8 mouse cellular contexts compared by ENCODE assay signal in the genomic region with DNA sequence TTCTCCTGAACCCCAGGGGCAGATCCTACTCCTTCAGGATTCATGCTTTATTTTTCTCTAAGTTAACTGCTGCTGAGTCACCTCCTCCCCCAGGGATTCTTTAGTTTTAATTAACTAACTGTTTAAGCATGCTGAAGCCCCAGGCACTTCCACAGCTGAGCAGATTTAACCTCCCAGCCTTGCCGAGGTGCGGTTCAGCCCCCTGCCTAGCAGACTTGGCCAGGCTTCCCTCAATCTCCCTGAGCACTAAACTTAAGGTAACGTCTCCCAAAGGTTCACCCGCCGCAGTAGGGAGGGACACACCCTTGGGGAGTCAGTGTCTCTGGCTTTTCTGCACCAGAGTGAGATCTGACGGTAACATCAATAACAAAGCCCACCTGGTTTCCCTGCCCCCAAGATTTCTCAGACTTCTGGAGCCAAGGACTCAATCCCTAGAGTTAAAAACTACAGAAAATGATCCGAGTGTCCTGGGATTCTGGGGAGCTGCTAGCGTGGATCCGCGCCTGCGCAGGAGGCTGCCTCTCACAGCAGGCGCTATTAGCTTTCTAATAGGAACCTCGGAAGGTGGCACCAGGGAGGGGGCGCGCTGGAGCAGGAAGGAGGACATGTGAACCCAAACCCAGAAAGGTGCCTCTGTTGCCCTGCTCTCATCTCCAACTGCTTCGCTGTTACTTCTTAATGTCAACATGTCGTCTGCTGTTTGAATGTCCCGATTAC.
A peak's percentile ranks its signal among the peaks of the same experiment; 100 is the strongest.
DNase-seq lines count a peak whose midpoint lies in the region; ATAC-seq lines count a peak whose summit lies in the region.

No protein-coding gene starts in this region.

- peak; percentile 25 for DNase-seq in kidney, adult 18-20 months
- no peak for DNase-seq in kidney, adult 11 months
- DNase-seq in embryonic facial prominence, embryonic 10.5 days (ENCODE audit: low spot score): peak; percentile 72
- peak; percentile 48 to 49 for DNase-seq in right cerebral cortex, postnatal 10 days (ENCODE audit: low spot score in 2 of 2)

- peaks cover 55% of the 10 kb centered on the region for H3K27me3 ChIP-seq in embryonic facial prominence, embryonic 10.5 days (replicated peaks; ENCODE audit: low read depth, poor library complexity, severe bottlenecking)
- peaks cover 73% of the 10 kb centered on the region for H3K27me3 ChIP-seq in heart, embryonic 11.5 days (ENCODE audit: control insufficient read depth, insufficient read depth, low read length)
- peaks cover 31% of the 10 kb centered on the region for H3K27me3 ChIP-seq in kidney, embryonic 15.5 days
- peaks cover under 1% of the 10 kb centered on the region; the same call in 1 of the 2 replicates for H3K27me3 ChIP-seq in lung, embryonic 15.5 days

- no peak for ATAC-seq in heart, embryonic 11.5 days (replicated peaks; ENCODE audit: insufficient number of reproducible peaks, low FRiP score, low TSS enrichment)
- peak; percentile 63 for ATAC-seq in kidney, embryonic 15.5 days (replicated peaks; ENCODE audit: low FRiP score)
- 0 out of 2 replicates have a peak, but pooled peaks have one; percentile 55 for ATAC-seq in lung, embryonic 15.5 days (ENCODE audit: borderline replicate concordance, extremely low read depth, low FRiP score, low TSS enrichment)
- ATAC-seq in activated CD4-positive, CD25-positive, alpha-beta regulatory T cell, adult 4 months: no peak

- peak overlapping the region; percentile 52 for H3K4me3 ChIP-seq in embryonic facial prominence, embryonic 10.5 days
- H3K4me3 ChIP-seq in heart, embryonic 11.5 days (ENCODE audit: low read depth, low read length): peak overlapping the region; percentile 29
- H3K4me3 ChIP-seq in kidney, embryonic 15.5 days (replicated peaks): peak overlapping the region; percentile 39
- peak overlapping the region; percentile 29 for H3K4me3 ChIP-seq in lung, embryonic 15.5 days

- under 1% methylated on average over 18 of the region's 18 CpGs for WGBS in embryonic facial prominence, embryonic 10.5 days
- under 1% methylated on average over 18 of the region's 18 CpGs for WGBS in heart, embryonic 11.5 days (ENCODE audit: insufficient replicate concordance)
- WGBS in kidney, embryonic 15.5 days: 1% methylated on average over 18 of the region's 18 CpGs
- 1% methylated on average over 18 of the region's 18 CpGs for WGBS in lung, embryonic 15.5 days

- no peaks in the 10 kb centered on the region for H3K9me3 ChIP-seq in embryonic facial prominence, embryonic 10.5 days
- no peaks in the 10 kb centered on the region for H3K9me3 ChIP-seq in heart, embryonic 11.5 days (replicated peaks; ENCODE audit: control insufficient read depth, low read length)
- H3K9me3 ChIP-seq in kidney, embryonic 15.5 days (replicated peaks): no peaks in the 10 kb centered on the region
- H3K9me3 ChIP-seq in lung, embryonic 15.5 days: no peaks in the 10 kb centered on the region

- H3K4me1 ChIP-seq in embryonic facial prominence, embryonic 10.5 days: peaks cover 34% of the 10 kb centered on the region
- no peaks in the 10 kb centered on the region for H3K4me1 ChIP-seq in heart, embryonic 11.5 days (ENCODE audit: control insufficient read depth, insufficient read depth, low read length)
- peaks cover 24% of the 10 kb centered on the region for H3K4me1 ChIP-seq in kidney, embryonic 15.5 days
- peaks cover 10% of the 10 kb centered on the region; the same call in 1 of the 2 replicates for H3K4me1 ChIP-seq in lung, embryonic 15.5 days

- no peak overlapping the region; the same call in 1 of the 2 replicates for H3K27ac ChIP-seq in embryonic facial prominence, embryonic 10.5 days (replicated peaks)
- no peak overlapping the region for H3K27ac ChIP-seq in heart, embryonic 11.5 days (ENCODE audit: low read depth, low read length)
- H3K27ac ChIP-seq in kidney, embryonic 15.5 days: no peak overlapping the region
- no peak overlapping the region for H3K27ac ChIP-seq in lung, embryonic 15.5 days

- H3K4me2 ChIP-seq in heart, embryonic 11.5 days: peak overlapping the region; percentile 61
- H3K4me2 ChIP-seq in kidney, embryonic 15.5 days: peak overlapping the region; percentile 70
- H3K4me2 ChIP-seq in lung, embryonic 15.5 days: peak overlapping the region; percentile 59

- no peak overlapping the region for H3K9ac ChIP-seq in heart, embryonic 11.5 days (ENCODE audit: low read depth, low read length)
- peak overlapping the region; percentile 17; the same call in 1 of the 2 replicates for H3K9ac ChIP-seq in kidney, embryonic 15.5 days
- peak overlapping the region; percentile 27; the same call in 1 of the 2 replicates for H3K9ac ChIP-seq in lung, embryonic 15.5 days

- no peaks in the 10 kb centered on the region for H3K36me3 ChIP-seq in embryonic facial prominence, embryonic 10.5 days (replicated peaks)
- no peaks in the 10 kb centered on the region for H3K36me3 ChIP-seq in heart, embryonic 11.5 days (ENCODE audit: control insufficient read depth, insufficient read depth, low read length)
- no peaks in the 10 kb centered on the region for H3K36me3 ChIP-seq in kidney, embryonic 15.5 days
- H3K36me3 ChIP-seq in lung, embryonic 15.5 days: no peaks in the 10 kb centered on the region

Comparison
In these comparisons a context has a peak if more than half of its experiments do, and no peak if none do; other contexts are left out.
1. ATAC-seq: peak in kidney, embryonic 15.5 days (single experiment) and lung, embryonic 15.5 days (single experiment); none in heart, embryonic 11.5 days (single experiment) and activated CD4-positive, CD25-positive, alpha-beta regulatory T cell, adult 4 months (single experiment).
2. Peak in every context shown above with its lines, with median percentiles within 50 percentile points of each other: H3K4me3 ChIP-seq and H3K4me2 ChIP-seq.